Mouse (Mus musculus) heart, adult 8-10 months (tissue): ENCODE results near the gene Pex5. TPM values are rescaled to one million over a fixed set of nuclear protein-coding genes. Genes with fewer than 3 reads are reported as not detected.
"Not testable (repeated sequence)": the region's sequence is repeated elsewhere in the genome, so short reads cannot be mapped to it uniquely, and the experiment has no call there.

Experiments
- DNase-seq: peaks from one replicate; pipeline ENCODE4 v3.0.0; 2022; ENCODE audit warnings: low spot score
- total RNA-seq, 4 experiments: library from RNA; stranded (reverse); gene quantifications; 2 replicates each; pipeline ENCODE4 v1.2.4; 2022

Pex5 gene
- total RNA-seq, 4 experiments from 2014 or later, result 21.3 to 25.4 (median 23.6) TPM

GRCm38 (mm10) chr6:124427289-124427688, 12.4 kb upstream of the Pex5 start:
- no peak for DNase-seq

- no peak for DNase-seq
Measured at GRCm38 (mm10) chr6:124426604-124427003, 11.7 kb upstream of the Pex5 start.

- no peak for DNase-seq
Measured at GRCm38 (mm10) chr6:124425523-124425922, 10.7 kb upstream of the Pex5 start.

- DNase-seq, result not testable (repeated sequence)
Measured at GRCm38 (mm10) chr6:124425042-124425441, 10.2 kb upstream of the Pex5 start.

DNA sequence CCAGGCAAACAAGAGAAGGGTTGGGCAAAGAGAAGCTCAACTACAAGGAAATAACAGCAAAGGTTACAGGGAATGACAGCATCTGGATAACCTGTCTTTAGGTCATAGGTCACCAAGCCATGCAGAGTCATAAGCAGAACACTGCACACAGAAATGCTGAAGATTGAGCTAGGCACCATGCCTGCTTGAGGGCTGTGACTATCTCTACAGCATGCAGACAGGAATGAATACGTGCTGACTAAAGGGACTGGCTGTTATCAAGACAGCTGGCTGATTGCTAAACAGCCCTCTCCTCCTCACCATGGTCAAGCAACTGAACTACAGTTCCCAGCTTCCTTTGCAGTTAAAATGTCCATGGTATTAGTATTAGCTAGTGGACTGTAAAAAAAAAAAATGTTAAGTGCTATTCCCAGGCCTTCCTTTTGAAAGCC, 9.2 kb upstream of the Pex5 start:
- no peak for DNase-seq

- no peak for DNase-seq
Measured at GRCm38 (mm10) chr6:124418686-124419085, 3.8 kb upstream of the Pex5 start.

DNA sequence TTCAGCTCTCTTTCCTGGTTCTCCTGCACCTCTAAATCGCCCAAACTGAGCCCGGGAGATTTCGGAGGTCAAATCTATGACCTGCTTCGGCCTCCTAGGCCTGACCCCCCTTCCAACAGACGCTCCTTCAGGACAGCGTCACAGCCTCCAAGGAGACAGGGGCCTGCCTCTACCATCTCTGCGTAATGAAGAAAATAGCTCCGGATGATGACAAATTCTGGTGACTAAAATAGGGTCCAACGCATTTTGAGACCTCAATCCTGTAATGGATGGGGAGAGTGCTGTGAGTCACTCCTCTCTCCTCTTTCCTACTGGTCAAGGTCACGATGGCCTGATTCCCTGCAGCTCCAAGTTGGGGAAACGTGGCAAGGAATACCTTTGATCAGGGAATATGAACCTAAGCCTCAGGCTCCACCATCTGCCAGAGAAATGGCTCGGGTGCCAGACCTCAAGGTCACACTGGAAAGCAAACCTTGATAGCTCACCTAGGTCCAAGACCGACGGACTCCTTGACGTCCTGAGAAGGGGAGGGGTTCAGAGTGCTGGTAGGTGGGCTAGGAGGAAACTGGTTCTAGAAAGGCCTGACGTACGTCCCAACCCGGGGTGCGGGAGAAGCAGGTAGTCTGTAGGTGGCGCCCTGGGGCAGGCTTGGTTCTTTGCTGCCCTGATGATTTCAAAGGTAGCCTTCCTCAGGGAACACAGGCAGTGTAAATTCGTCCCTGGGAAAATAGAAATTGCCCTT, 651 bp upstream of the Pex5 start:
- DNase-seq, result peak; percentile 77

DNA sequence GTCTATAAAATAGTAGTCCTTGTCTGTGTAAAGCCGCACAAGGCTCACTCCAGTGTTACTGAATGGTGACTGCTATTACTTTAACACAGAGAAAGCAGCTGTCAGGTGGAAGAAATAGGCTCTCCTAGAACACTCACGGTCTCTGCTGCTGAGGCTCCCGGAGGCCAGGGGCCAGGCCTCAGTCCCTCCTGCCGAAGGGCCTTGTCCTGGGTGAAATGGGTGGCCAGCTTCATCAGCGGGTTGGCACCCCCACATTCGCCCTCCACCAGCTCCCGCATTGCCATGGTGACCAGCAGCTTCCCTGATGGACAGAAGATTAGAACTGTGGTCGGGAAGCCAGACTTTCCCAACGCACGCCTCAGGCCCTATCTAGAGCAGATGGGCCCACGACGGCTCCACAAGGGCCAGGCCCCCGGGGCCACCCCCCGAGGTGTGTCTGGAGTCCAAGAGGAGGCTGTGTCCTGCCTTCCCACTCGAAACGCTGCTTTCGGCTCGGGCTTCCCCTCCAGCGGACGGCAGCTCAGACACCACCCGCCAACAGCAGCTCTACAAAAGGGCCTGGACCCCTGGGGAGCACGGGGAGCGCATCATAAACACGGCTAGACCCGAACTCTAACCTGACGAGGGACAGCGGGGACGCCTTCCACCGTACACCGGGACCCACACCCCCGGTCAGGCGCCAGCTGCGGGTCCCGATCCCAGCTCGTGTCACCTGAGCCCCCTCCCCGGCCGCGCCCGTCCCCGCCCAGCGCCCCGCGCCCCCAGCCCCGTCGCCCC, 529 bp downstream of the Pex5 start:
- DNase-seq, result peak; percentile 19

DNA sequence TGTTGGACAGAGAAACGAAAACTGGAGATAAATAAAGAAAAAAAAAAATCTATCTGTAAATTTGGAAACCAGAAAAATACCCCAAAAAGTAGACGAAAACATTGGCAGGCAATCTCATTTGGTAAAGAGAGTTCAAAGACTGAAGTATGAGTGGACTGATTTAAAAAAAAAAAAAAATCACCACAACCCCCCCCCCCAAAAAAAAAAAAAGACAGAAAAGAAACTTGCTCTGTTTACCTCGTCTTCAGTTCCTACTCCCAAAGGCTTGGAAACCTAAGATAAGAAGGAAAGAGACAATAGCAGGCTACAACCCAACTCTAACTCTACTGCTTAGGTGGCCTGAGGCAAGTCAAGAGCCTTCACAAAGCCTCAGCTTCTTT, 1.1 kb downstream of the Pex5 start:
- no peak for DNase-seq

GRCm38 (mm10) chr6:124408355-124408754, 6.5 kb downstream of the Pex5 start:
- DNase-seq, result no peak

DNA sequence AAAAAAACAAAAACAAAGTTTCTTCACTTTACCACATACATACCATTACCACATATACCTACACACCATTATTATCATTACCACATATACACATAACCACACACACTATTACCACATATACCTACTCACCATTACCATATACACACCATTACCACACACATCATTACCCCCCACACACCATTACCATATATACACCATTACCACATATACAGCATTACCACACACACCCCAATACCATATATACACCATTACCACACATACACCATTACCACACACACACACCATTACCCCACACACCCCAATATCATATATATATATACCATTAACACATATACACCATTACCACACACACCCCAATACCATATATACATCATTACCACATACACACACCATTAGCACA, 7.7 kb downstream of the Pex5 start:
- DNase-seq, result no peak

- no peak for DNase-seq
Measured at GRCm38 (mm10) chr6:124406326-124406725, 8.5 kb downstream of the Pex5 start.

- no peak for DNase-seq
Measured at GRCm38 (mm10) chr6:124399738-124400137, 15.1 kb downstream of the Pex5 start.

DNA sequence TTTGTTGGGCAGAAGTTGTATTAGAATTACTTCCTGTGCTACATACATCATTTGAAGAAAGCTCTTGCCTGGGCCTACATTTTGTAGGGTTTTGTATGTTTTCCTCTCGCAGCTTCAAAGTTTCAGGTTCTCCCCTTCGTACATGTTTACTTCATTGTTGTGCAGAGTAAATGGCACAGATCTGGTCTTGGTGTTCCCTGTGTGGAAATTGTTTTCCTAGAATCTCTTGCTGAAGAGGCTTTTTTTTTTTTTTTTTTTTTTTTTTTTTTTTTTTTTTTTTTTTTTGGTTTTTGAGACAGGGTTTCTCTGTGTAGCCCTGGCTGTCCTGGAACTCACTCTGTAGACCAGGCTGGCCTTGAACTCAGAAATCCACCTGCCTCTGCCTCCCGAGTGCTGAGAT, 19.9 kb downstream of the Pex5 start:
- DNase-seq, result not testable (repeated sequence)

- DNase-seq, result no peak
Measured at GRCm38 (mm10) chr6:124380142-124380541, 34.7 kb downstream of the Pex5 start.

DNA sequence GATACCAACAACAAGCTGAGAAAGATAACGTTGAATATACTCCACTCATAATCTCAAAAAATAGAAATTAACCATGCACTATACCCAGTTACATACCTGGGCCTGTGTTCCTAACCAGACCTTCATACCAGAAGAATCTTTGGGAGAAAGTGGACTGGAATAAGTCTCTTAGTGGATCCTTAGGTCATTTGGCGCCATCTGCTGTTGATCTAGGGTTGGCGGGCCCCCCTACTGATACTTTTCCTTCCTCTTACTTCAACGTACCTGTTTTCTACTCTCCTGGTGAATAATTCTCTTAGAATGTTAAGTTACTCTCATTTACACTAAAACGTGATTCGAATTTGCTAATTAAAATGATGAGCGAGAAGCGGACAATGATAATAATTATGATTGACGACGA, 35.5 kb downstream of the Pex5 start:
- DNase-seq, result peak; percentile 61

GRCm38 (mm10) chr6:124377494-124378255, 37.2 kb downstream of the Pex5 start:
- DNase-seq, result no peak

DNA sequence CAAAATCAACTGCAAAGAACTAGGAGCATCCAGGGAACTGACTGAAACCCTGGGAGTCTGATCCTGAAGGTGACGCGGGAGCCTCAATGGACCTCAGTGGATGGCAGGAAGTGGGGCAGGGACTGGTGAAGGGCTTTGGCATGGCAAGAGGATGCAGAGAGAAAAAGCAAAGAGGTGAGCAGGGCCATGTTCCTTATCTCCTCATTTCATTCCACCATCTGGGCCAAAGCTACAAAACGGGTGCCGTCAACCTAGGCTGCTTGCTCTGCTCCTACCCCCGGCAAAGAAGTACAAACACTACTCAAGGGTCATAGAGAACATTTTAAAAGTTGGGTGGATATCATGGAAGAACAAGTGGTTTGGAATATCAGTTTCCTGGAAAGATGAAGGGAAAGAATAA, 38.6 kb downstream of the Pex5 start:
- DNase-seq, result no peak

DNA sequence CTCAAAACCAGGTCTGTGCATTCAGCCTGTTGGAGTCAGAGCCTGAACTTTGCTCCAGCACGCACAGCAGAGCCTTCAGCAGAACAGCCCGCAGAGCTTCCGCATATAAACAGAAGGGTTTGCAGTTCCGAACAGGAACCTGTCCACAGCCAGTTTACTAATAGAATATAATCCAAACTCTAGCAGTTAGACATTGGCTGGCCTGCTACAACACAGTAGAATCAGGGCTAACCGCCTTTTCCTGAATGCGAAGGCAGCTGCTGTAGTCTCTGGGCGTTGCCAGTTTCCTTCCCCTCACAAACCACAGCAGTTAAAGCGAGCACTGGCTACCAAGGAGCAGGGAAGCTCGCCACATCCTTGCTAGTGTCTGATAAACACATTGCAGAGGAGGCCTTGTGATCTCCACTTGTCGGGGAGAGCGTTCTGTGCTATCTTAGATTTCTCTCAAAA, 39.4 kb downstream of the Pex5 start:
- peak; percentile 68 for DNase-seq

DNA sequence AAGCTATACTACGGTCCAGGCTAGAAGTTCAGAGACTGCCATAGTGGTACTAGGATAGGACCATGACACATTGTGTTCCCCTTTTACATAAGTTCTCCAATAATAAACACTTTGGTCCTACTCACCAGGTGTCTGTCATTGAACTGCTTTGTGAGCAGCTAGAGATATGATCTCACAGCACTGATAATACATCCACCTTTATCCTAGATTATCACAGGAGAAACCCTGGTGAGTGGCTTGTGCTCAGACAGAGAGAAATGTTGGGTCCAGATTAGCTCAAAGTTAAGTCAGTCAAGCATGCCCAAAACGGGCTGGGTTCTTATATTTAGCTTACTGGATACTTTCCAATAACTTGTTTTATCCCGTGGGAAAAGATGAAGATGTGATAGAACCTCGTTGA, 40.2 kb downstream of the Pex5 start:
- no peak for DNase-seq

DNA sequence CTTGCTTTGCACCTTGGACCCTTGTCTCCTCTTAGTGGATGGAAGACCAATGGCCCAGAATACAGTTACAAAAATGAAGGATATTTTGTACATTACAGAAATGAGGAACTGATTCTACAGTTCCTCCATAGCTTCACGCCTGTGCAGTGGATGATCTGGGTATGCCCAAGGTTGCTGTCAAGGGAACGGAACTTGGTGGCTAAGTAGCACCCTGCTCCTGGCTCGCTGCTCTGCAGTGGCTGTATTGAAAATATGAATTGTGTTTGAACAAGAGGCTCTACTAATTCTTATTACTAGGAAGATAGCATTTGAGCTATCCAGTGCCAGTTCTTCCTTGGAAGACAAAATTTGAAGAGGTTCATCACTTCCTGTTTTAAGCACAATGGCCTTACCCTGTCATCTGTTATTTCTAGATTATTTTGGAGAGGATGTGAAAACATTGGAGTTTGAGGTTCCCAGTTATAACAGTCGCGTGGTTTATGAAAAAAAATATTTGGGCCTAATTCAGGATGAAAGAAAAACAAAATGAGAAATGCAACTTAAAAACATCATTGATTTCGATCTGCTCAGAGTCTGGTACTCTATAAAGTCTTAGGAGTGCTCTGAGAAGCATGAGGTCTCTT, 41.2 kb downstream of the Pex5 start:
- DNase-seq, result peak; percentile 26

GRCm38 (mm10) chr6:124364328-124364727, 50.5 kb downstream of the Pex5 start:
- no peak for DNase-seq
